Mouse (Mus musculus): ENCODE measurements at regions not wholly inside any gene's neighbourhood (a gene's known extent, or its start where the extent isn't known, plus 50 kb on each side); places are given as distances from the start of the nearest gene placed in this dataset.

- no peak for DNase-seq (ENCODE audit: low spot score in 2 of 2)
- intact Hi-C loops (cut with DNase I): no loop called here
Observed at GRCm38 (mm10) chr9:59086556-59087102, 50.4 kb upstream of the Neo1 start.
